In genomic region chr8:108706848-108707541, GRCm38 (mm10) we compare ENCODE assay signal across 10 mouse cellular contexts.
A peak's percentile ranks its signal among the peaks of the same experiment; 100 is the strongest.
DNase-seq lines count a peak whose midpoint lies in the region; ATAC-seq and TF ChIP-seq lines count a peak whose summit lies in the region.
"Had no signal": no experiment of that assay in that cellular context is flagged by ENCODE, and none has a peak within 500 bp of the region (broad histone marks: within the 10 kb centered on the region; RNA-seq: fewer than 3 reads in every experiment).

No protein-coding gene starts in this region.

- H3K4me3 ChIP-seq in heart, embryonic 12.5 days: no peak overlapping the region
- H3K4me3 ChIP-seq in forebrain, embryonic 11.5 days (ENCODE audit: low read depth, low read length): no peak overlapping the region; the same call in 1 of the 2 replicates
- H3K4me3 ChIP-seq in limb, embryonic 14.5 days (replicated peaks; ENCODE audit: low read length): peak overlapping the region; percentile 92

- ATAC-seq in heart, embryonic 12.5 days (ENCODE audit: insufficient number of reproducible peaks, low FRiP score): no peak
- no peak for ATAC-seq in forebrain, embryonic 11.5 days (replicated peaks; ENCODE audit: low FRiP score)
- no peak for ATAC-seq in limb, embryonic 14.5 days (ENCODE audit: low FRiP score, low read depth)

- no peak overlapping the region for H3K9ac ChIP-seq in heart, embryonic 12.5 days
- H3K9ac ChIP-seq in forebrain, embryonic 11.5 days (ENCODE audit: low read length): peak overlapping the region; percentile 3
- H3K9ac ChIP-seq in limb, embryonic 14.5 days (ENCODE audit: low read depth, low read length, severe bottlenecking): peak overlapping the region; percentile 100

- DNase-seq in heart, adult 9 months (ENCODE audit: low spot score in 2 of 2): no peak
- DNase-seq in forebrain, embryonic 11.5 days (ENCODE audit: low spot score): no peak
- no peak for DNase-seq in limb, embryonic 14.5 days (ENCODE audit: low spot score)
- DNase-seq in neural tube, embryonic 10.5 days (ENCODE audit: extremely low spot score, low spot score): peak; percentile 31
- DNase-seq in spleen, postnatal 10 days (ENCODE audit: low spot score in 2 of 2): no peak
- DNase-seq in natural killer cell, adult 2 months (ENCODE audit: low spot score in 2 of 2): no peak
- DNase-seq in ovary, postnatal 36 days (ENCODE audit: low spot score): no peak
- DNase-seq: kidney, postnatal 10 days; right cerebral cortex, adult 18-20 months had no signal

- H3K36me3 ChIP-seq in heart, embryonic 12.5 days: no peaks in the 10 kb centered on the region
- no peaks in the 10 kb centered on the region for H3K36me3 ChIP-seq in forebrain, embryonic 11.5 days (ENCODE audit: control insufficient read depth, insufficient read depth, low read length)
- H3K36me3 ChIP-seq in limb, embryonic 14.5 days (ENCODE audit: control insufficient read depth, insufficient read depth, low read length): no peaks in the 10 kb centered on the region

- no peak for TF ChIP-seq POLR2A in limb, embryonic 14.5 days (IDR thresholded peaks at IDR 0.05; ENCODE audit: borderline replicate concordance, extremely low read depth, insufficient read depth, insufficient read length)

- 54% methylated on average over 6 of the region's 6 CpGs for WGBS in heart, embryonic 12.5 days
- 26% methylated on average over 6 of the region's 6 CpGs for WGBS in forebrain, embryonic 11.5 days
- 19% methylated on average over 6 of the region's 6 CpGs for WGBS in limb, embryonic 14.5 days

- no peak overlapping the region for H3K4me2 ChIP-seq in heart, embryonic 12.5 days
- H3K4me2 ChIP-seq in forebrain, embryonic 11.5 days (ENCODE audit: low read depth, low read length, severe bottlenecking): peak overlapping the region; percentile 65; the same call in 1 of the 2 replicates
- peak overlapping the region; percentile 62 for H3K4me2 ChIP-seq in limb, embryonic 14.5 days (replicated peaks; ENCODE audit: low read depth, low read length, severe bottlenecking)

- peaks cover 51% of the 10 kb centered on the region for H3K4me1 ChIP-seq in heart, embryonic 12.5 days (replicated peaks)
- H3K4me1 ChIP-seq in forebrain, embryonic 11.5 days (replicated peaks; ENCODE audit: control insufficient read depth, insufficient read depth, low read length): peaks cover 44% of the 10 kb centered on the region
- peaks cover 56% of the 10 kb centered on the region for H3K4me1 ChIP-seq in limb, embryonic 14.5 days (ENCODE audit: control insufficient read depth, insufficient read depth, low read length)

- H3K9me3 ChIP-seq in heart, embryonic 12.5 days (replicated peaks): no peaks in the 10 kb centered on the region
- no peaks in the 10 kb centered on the region for H3K9me3 ChIP-seq in forebrain, embryonic 11.5 days (ENCODE audit: control insufficient read depth, low read length)
- H3K9me3 ChIP-seq in limb, embryonic 14.5 days (ENCODE audit: control insufficient read depth, low read length): no peaks in the 10 kb centered on the region

- peak overlapping the region; percentile 38; the same call in 1 of the 2 replicates for H3K27ac ChIP-seq in heart, embryonic 12.5 days (ENCODE audit: poor library complexity, severe bottlenecking)
- H3K27ac ChIP-seq in forebrain, embryonic 11.5 days (ENCODE audit: low read depth, low read length): 0 out of 2 replicates have a peak overlapping the region, but pooled peaks have one; percentile 25
- peak overlapping the region; percentile 100 for H3K27ac ChIP-seq in limb, embryonic 14.5 days (replicated peaks; ENCODE audit: low read depth, low read length)

- H3K27me3 ChIP-seq in heart, embryonic 12.5 days (replicated peaks): no peaks in the 10 kb centered on the region
- H3K27me3 ChIP-seq in forebrain, embryonic 11.5 days (ENCODE audit: control insufficient read depth, insufficient read depth, low read length): peaks cover 2% of the 10 kb centered on the region; the same call in 1 of the 2 replicates
- no peaks in the 10 kb centered on the region for H3K27me3 ChIP-seq in limb, embryonic 14.5 days (ENCODE audit: control insufficient read depth, insufficient read depth, low read length)

Comparison
In these comparisons a context has a peak if more than half of its experiments do, and no peak if none do; other contexts are left out.
1. H3K27ac ChIP-seq: peak in every context shown above with its lines; median percentile 100 in limb, embryonic 14.5 days; 38 in heart, embryonic 12.5 days; 25 in forebrain, embryonic 11.5 days.